Mouse (Mus musculus) limb, embryonic 11.5 days (tissue): ENCODE measurements around the gene Oser1. TPM values are rescaled to one million over a fixed set of nuclear protein-coding genes. Genes with fewer than 3 reads are reported as not detected.

Experiments
- ATAC-seq: fragments of 200-750 bp; cut with Nextera tagmentation; 2 replicates; pipeline ENCODE4 v1.8.0; 2017; ENCODE audit warnings: low read depth; ENCODE audit not compliant: insufficient number of reproducible peaks, low FRiP score, low TSS enrichment
- DNase-seq: peaks from one replicate; pipeline ENCODE4 v3.0.0-alpha.2; 2015; ENCODE audit warnings: low spot score
- H3K27ac ChIP-seq: fragments of 300-500 bp; sonication (generic); replicated peaks from 2 replicates; pipeline ENCODE4 v1.5.1; 2014; ENCODE audit warnings: low read depth, mild to moderate bottlenecking, low read length
- H3K27me3 ChIP-seq: fragments of 300-500 bp; sonication (generic); 2 replicates; pipeline ENCODE4 v1.6.1; 2014; ENCODE audit warnings: mild to moderate bottlenecking, low read length, mixed read lengths; ENCODE audit not compliant: control insufficient read depth, insufficient read depth
- H3K36me3 ChIP-seq: fragments of 300-500 bp; sonication (generic); 2 replicates; pipeline ENCODE4 v1.6.1; 2014; ENCODE audit warnings: mild to moderate bottlenecking, low read length, moderate library complexity, mixed read lengths; ENCODE audit not compliant: control insufficient read depth, insufficient read depth
- H3K4me1 ChIP-seq: fragments of 300-500 bp; sonication (generic); 2 replicates; pipeline ENCODE4 v1.6.1; 2014; ENCODE audit warnings: low read length, mixed read lengths; ENCODE audit not compliant: control insufficient read depth, insufficient read depth
- H3K4me2 ChIP-seq: fragments of 300-500 bp; sonication (generic); 2 replicates; pipeline ENCODE4 v1.6.1; 2014; ENCODE audit warnings: low read depth, mild to moderate bottlenecking, moderate library complexity; ENCODE audit not compliant: severe bottlenecking
- H3K4me3 ChIP-seq: fragments of 300-500 bp; sonication (generic); 2 replicates; pipeline ENCODE4 v1.5.1; 2014; ENCODE audit warnings: low read depth, low read length
- H3K9ac ChIP-seq: fragments of 300-500 bp; sonication (generic); 2 replicates; pipeline ENCODE4 v1.6.1; 2014; ENCODE audit warnings: mild to moderate bottlenecking, low read length
- H3K9me3 ChIP-seq: fragments of 300-500 bp; sonication (generic); 2 replicates; pipeline ENCODE4 v1.6.1; 2016; ENCODE audit warnings: low read length; ENCODE audit not compliant: control insufficient read depth
- WGBS: fragments of 180-500 bp; shearing (Covaris S2); extraction: QIAGEN DNeasy Blood & Tissue Kit; methylation state at CpG from one replicate; pipeline ENCODE4 v1.1.7; 2014; 5-methylcytosine and 5-hydroxymethylcytosine counted together
- polyA plus RNA-seq: library from polyadenylated mRNA; unstranded; fragments of >200 nt; fragmentation: Nextera tagmentation; extraction: Ambion mirVana; gene quantifications from 2 replicates; pipeline ENCODE4 v1.2.1, GENCODE M21; 2014

Gene Oser1
- polyA plus RNA-seq, 1 experiment from 2014 or later, result 92.5 TPM

GRCm38 (mm10) chr2:163438619-163439451 lies 14.3 kb upstream of the Oser1 start:
- peak; percentile 87 for DNase-seq
- Histone ChIP-seq H3K9ac (no peak overlapping the region), H3K36me3 (no peaks in the 10 kb centered on the region), H3K4me2 (peak overlapping the region; percentile 27; the same call in 1 of the 2 replicates), H3K4me1 (peaks cover 2% of the 10 kb centered on the region; the same call in 1 of the 2 replicates), H3K27me3 (peaks cover 21% of the 10 kb centered on the region), H3K9me3 (no peaks in the 10 kb centered on the region), H3K4me3 (peak overlapping the region; percentile 15; the same call in 1 of the 2 replicates), H3K27ac (no peak overlapping the region)
- ATAC-seq, result no peak
- 3% methylated on average over 30 of the region's 30 CpGs for WGBS

GRCm38 (mm10) chr2:163438246-163438618 lies 13.7 kb upstream of the Oser1 start, which contains the start of gene Gdap1l1:
Gene Gdap1l1 (plus strand): TSS chr2:163438476.
- ATAC-seq (no peak), DNase-seq (no peak)
- H3K36me3 ChIP-seq, result no peaks in the 10 kb centered on the region
- peak within 1 kb of the TSS; percentile 27; the same call in 1 of the 2 replicates for H3K4me2 ChIP-seq
- no peak within 1 kb of the TSS for H3K27ac ChIP-seq
- 3% methylated on average over 6 of the region's 18 CpGs for WGBS
- no peaks in the 10 kb centered on the region for H3K9me3 ChIP-seq
- no peak within 1 kb of the TSS for H3K9ac ChIP-seq
- peaks cover 2% of the 10 kb centered on the region; the same call in 1 of the 2 replicates for H3K4me1 ChIP-seq
- peak within 1 kb of the TSS; percentile 15; the same call in 1 of the 2 replicates for H3K4me3 ChIP-seq
- H3K27me3 ChIP-seq, result peaks cover 21% of the 10 kb centered on the region

GRCm38 (mm10) chr2:163437800-163438199 lies 13.3 kb upstream of the Oser1 start:
- Histone ChIP-seq H3K9ac (no peak overlapping the region), H3K4me2 (no peak overlapping the region; the same call in 1 of the 2 replicates), H3K4me1 (peaks cover 2% of the 10 kb centered on the region; the same call in 1 of the 2 replicates), H3K27ac (no peak overlapping the region), H3K9me3 (no peaks in the 10 kb centered on the region), H3K27me3 (peaks cover 21% of the 10 kb centered on the region), H3K4me3 (no peak overlapping the region), H3K36me3 (no peaks in the 10 kb centered on the region)
- ATAC-seq (no peak), DNase-seq (no peak)
- WGBS, result 50% methylated on average over 4 of the region's 4 CpGs

GRCm38 (mm10) chr2:163433971-163434370 lies 9.5 kb upstream of the Oser1 start:
- no peak for ATAC-seq
- Histone ChIP-seq H3K4me3 (no peak overlapping the region), H3K36me3 (no peaks in the 10 kb centered on the region), H3K9ac (no peak overlapping the region), H3K27me3 (peaks cover 19% of the 10 kb centered on the region), H3K9me3 (no peaks in the 10 kb centered on the region), H3K4me1 (peaks cover 2% of the 10 kb centered on the region; the same call in 1 of the 2 replicates), H3K27ac (no peak overlapping the region), H3K4me2 (no peak overlapping the region)
- no peak for DNase-seq
- 8% methylated on average over 4 of the region's 4 CpGs for WGBS

GRCm38 (mm10) chr2:163431289-163431688 lies 6.8 kb upstream of the Oser1 start:
- no peak for DNase-seq
- no peak for ATAC-seq
- Histone ChIP-seq H3K4me2 (no peak overlapping the region), H3K9ac (no peak overlapping the region), H3K4me1 (no peaks in the 10 kb centered on the region), H3K27me3 (no peaks in the 10 kb centered on the region), H3K4me3 (no peak overlapping the region), H3K27ac (no peak overlapping the region), H3K9me3 (no peaks in the 10 kb centered on the region), H3K36me3 (no peaks in the 10 kb centered on the region)
- 86% methylated on average over 9 of the region's 9 CpGs for whole genome bisulfite sequencing

- H3K4me3 ChIP-seq, result no peak overlapping the region
- ATAC-seq, result no peak
- no peaks in the 10 kb centered on the region for H3K27me3 ChIP-seq
- H3K4me1 ChIP-seq, result no peaks in the 10 kb centered on the region
- H3K27ac ChIP-seq, result no peak overlapping the region
- H3K9me3 ChIP-seq, result no peaks in the 10 kb centered on the region
- no peak overlapping the region for H3K4me2 ChIP-seq
- DNase-seq, result no peak
- no peaks in the 10 kb centered on the region for H3K36me3 ChIP-seq
- 32% methylated on average over 4 of the region's 4 CpGs for WGBS
- H3K9ac ChIP-seq, result no peak overlapping the region; the same call in 1 of the 2 replicates
These were observed 4.0 kb upstream of the Oser1 start for GRCm38 (mm10) chr2:163428346-163429011.

- DNase-seq (no peak), ATAC-seq (no peak)
- no peaks in the 10 kb centered on the region for H3K9me3 ChIP-seq
- no peaks in the 10 kb centered on the region for H3K36me3 ChIP-seq
- H3K4me3 ChIP-seq, result no peak overlapping the region
- H3K27me3 ChIP-seq, result no peaks in the 10 kb centered on the region
- H3K4me2 ChIP-seq, result no peak overlapping the region
- no peak overlapping the region for H3K9ac ChIP-seq
- 83% methylated on average over 9 of the region's 9 CpGs for WGBS
- H3K27ac ChIP-seq, result no peak overlapping the region
- H3K4me1 ChIP-seq, result peaks cover 2% of the 10 kb centered on the region
These were observed 1.4 kb downstream of the Oser1 start for GRCm38 (mm10) chr2:163422895-163423660.

- H3K27ac ChIP-seq, result no peak overlapping the region
- no peaks in the 10 kb centered on the region for H3K36me3 ChIP-seq
- peak overlapping the region; percentile 98 for H3K4me3 ChIP-seq
- ATAC-seq (no peak), DNase-seq (no peak)
- H3K27me3 ChIP-seq, result no peaks in the 10 kb centered on the region
- H3K4me2 ChIP-seq, result peak overlapping the region; percentile 52
- H3K9ac ChIP-seq, result no peak overlapping the region
- WGBS, result 44% methylated on average over 10 of the region's 10 CpGs
- peaks cover 6% of the 10 kb centered on the region for H3K4me1 ChIP-seq
- no peaks in the 10 kb centered on the region for H3K9me3 ChIP-seq
These were observed 4.1 kb downstream of the Oser1 start for GRCm38 (mm10) chr2:163420366-163420886.
